Mouse (Mus musculus) heart, adult 2 months (tissue): ENCODE results near the gene Stoml3.

Source experiments
- CTCF ChIP-seq: fragments of 200-600 bp; IDR thresholded peaks from 2 replicates; pipeline ENCODE4 v1.8.1; 2022; ENCODE audit warnings: antibody characterized with exemption, mild to moderate bottlenecking, moderate library complexity
- EP300 ChIP-seq: fragments of 200-500 bp; IDR thresholded peaks from 2 replicates; pipeline ENCODE4 v1.6.1; 2011; ENCODE audit warnings: low read depth, low read length, control low read depth; ENCODE audit not compliant: insufficient read depth

DNA sequence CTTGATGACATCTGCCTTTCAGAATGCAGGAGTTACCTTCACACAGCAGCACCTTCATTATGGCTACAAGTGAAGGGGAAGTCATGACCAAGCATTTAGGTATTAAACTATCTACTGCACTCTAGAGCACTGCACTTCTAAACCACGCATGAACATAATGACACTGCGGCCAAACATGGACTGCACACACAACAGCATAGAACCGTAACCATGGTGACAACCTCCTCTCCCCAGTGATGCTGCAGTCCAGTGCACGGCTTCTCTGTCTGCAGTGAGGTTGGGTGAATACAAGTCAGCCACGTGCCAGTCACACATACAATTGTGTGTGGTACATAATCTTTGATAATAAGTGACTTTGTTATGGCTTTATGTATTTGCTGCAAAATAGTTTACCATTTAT is 42.9 kb upstream of the Stoml3 start:
- no peak for TF ChIP-seq EP300
- no peak for TF ChIP-seq CTCF
